In the genomic region with DNA sequence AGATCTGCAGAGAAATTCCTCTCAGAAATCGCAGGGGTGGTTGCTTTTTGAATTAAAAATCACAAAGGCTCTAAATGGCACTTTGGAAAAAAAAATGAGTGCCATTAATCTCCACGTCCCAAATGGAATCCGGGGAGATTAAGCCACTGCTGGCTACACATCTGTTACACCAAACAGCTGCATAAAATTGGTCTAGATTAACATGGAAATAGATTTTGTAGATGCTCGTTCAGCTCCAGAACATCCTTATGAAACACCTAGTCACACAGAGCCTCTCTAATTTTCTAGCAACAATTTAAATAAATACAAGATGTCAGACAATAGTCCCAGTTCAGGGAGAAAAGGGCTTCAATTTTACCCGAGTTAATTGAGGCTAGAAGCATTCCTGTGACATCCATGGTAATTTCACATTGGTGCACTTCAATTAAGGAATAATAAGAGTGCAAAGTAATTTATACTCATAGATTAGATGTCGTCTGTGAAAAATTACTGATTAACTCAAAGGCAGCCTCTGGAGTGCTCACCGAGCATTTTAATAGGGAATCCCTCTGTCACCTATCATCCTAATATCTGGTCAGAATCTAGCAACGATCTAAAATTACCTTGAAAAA, we compare ENCODE assay signal across 29 mouse cellular contexts.
DNase-seq lines count a peak whose midpoint lies in the region; ATAC-seq and TF ChIP-seq lines count a peak whose summit lies in the region.
"Had no signal": no experiment of that assay in that cellular context is flagged by ENCODE, and none has a peak within 500 bp of the region (broad histone marks: within the 10 kb centered on the region; RNA-seq: fewer than 3 reads in every experiment).

No protein-coding gene starts in this region.

- H3K9me3 ChIP-seq in forebrain, embryonic 12.5 days = no peaks in the 10 kb centered on the region
- H3K9me3 ChIP-seq in forebrain, postnatal 0 days (ENCODE audit: low read length) = no peaks in the 10 kb centered on the region
- no peaks in the 10 kb centered on the region for H3K9me3 ChIP-seq in hindbrain, embryonic 12.5 days (replicated peaks)
- no peaks in the 10 kb centered on the region for H3K9me3 ChIP-seq in hindbrain, embryonic 16.5 days (ENCODE audit: control insufficient read depth, low read length)
- H3K9me3 ChIP-seq in neural tube, embryonic 11.5 days (ENCODE audit: control insufficient read depth, low read length) = no peaks in the 10 kb centered on the region
- H3K9me3 ChIP-seq in neural tube, embryonic 15.5 days (replicated peaks) = no peaks in the 10 kb centered on the region
- H3K9me3 ChIP-seq in neural tube, embryonic 14.5 days (ENCODE audit: control insufficient read depth, low read length) = no peaks in the 10 kb centered on the region
- H3K9me3 ChIP-seq: limb, embryonic 10.5 days; limb, embryonic 15.5 days; liver, embryonic 13.5 days had no signal

- no peak for DNase-seq in forebrain, postnatal 0 days
- DNase-seq in neural tube, embryonic 11.5 days (ENCODE audit: low spot score) = peak; percentile 10
- no peak for DNase-seq in layer of hippocampus, adult 18-20 months (ENCODE audit: low spot score in 2 of 2)
- DNase-seq: adrenal gland, adult 2 months; adrenal gland, postnatal 36 days; cerebellum, adult 2 months; cerebellum, postnatal 14 days; gastrocnemius, postnatal 14 days; kidney, adult 9 months; kidney, postnatal 10 days; layer of hippocampus, adult 9-11 months; liver, embryonic 13.5 days; lung, adult 18-20 months; lung, postnatal 10 days; right cerebral cortex, postnatal 4 days; thymus, postnatal 4 days had no signal

- no peak overlapping the region for H3K4me3 ChIP-seq in forebrain, embryonic 12.5 days (replicated peaks)
- H3K4me3 ChIP-seq in forebrain, postnatal 0 days (ENCODE audit: low read depth, low read length) = no peak overlapping the region
- H3K4me3 ChIP-seq in hindbrain, embryonic 12.5 days = no peak overlapping the region
- H3K4me3 ChIP-seq in hindbrain, embryonic 16.5 days (ENCODE audit: low read length) = no peak overlapping the region
- H3K4me3 ChIP-seq in neural tube, embryonic 11.5 days (ENCODE audit: low read depth, low read length) = no peak overlapping the region
- no peak overlapping the region for H3K4me3 ChIP-seq in neural tube, embryonic 15.5 days (replicated peaks)
- H3K4me3 ChIP-seq in neural tube, embryonic 14.5 days (ENCODE audit: low read depth, low read length) = no peak overlapping the region
- H3K4me3 ChIP-seq: erythroblast, embryonic 14.5 days; limb, embryonic 10.5 days; limb, embryonic 15.5 days; liver, embryonic 13.5 days; myocyte had no signal

- no peak for TF ChIP-seq CTCF in forebrain, postnatal 0 days (IDR thresholded peaks at IDR 0.05; ENCODE audit: low read depth)

- peaks cover 5% of the 10 kb centered on the region; the same call in 1 of the 2 replicates for H3K4me1 ChIP-seq in forebrain, embryonic 12.5 days
- no peaks in the 10 kb centered on the region for H3K4me1 ChIP-seq in forebrain, postnatal 0 days (ENCODE audit: insufficient read depth)
- H3K4me1 ChIP-seq in hindbrain, embryonic 12.5 days = no peaks in the 10 kb centered on the region
- H3K4me1 ChIP-seq in hindbrain, embryonic 16.5 days (ENCODE audit: control insufficient read depth, insufficient read depth, low read depth, low read length) = no peaks in the 10 kb centered on the region
- H3K4me1 ChIP-seq in neural tube, embryonic 11.5 days (ENCODE audit: control insufficient read depth, insufficient read depth, low read length) = no peaks in the 10 kb centered on the region
- 0 out of 2 replicates have a peak, but pooled peaks cover 4% of the 10 kb centered on the region for H3K4me1 ChIP-seq in neural tube, embryonic 15.5 days
- no peaks in the 10 kb centered on the region for H3K4me1 ChIP-seq in neural tube, embryonic 14.5 days (ENCODE audit: control insufficient read depth, insufficient read depth, low read length)
- H3K4me1 ChIP-seq: limb, embryonic 10.5 days; limb, embryonic 15.5 days; liver, embryonic 13.5 days had no signal

- H3K27ac ChIP-seq in forebrain, embryonic 12.5 days = no peak overlapping the region
- no peak overlapping the region for H3K27ac ChIP-seq in forebrain, postnatal 0 days (ENCODE audit: low read depth, low read length)
- 0 out of 2 replicates have a peak overlapping the region, but pooled peaks have one; percentile 13 for H3K27ac ChIP-seq in hindbrain, embryonic 12.5 days
- no peak overlapping the region for H3K27ac ChIP-seq in hindbrain, embryonic 16.5 days (ENCODE audit: low read depth, low read length)
- H3K27ac ChIP-seq in neural tube, embryonic 11.5 days (ENCODE audit: low read depth, low read length) = no peak overlapping the region
- no peak overlapping the region for H3K27ac ChIP-seq in neural tube, embryonic 15.5 days (replicated peaks)
- no peak overlapping the region for H3K27ac ChIP-seq in neural tube, embryonic 14.5 days (ENCODE audit: low read depth, low read length)
- H3K27ac ChIP-seq: limb, embryonic 10.5 days; limb, embryonic 15.5 days; liver, embryonic 13.5 days; stomach, postnatal 0 days had no signal

- 47% methylated on average over 8 of the region's 8 CpGs for WGBS in forebrain, embryonic 12.5 days
- 25% methylated on average over 8 of the region's 8 CpGs for WGBS in forebrain, postnatal 0 days
- 51% methylated on average over 8 of the region's 8 CpGs for WGBS in hindbrain, embryonic 12.5 days
- WGBS in hindbrain, embryonic 16.5 days = 34% methylated on average over 8 of the region's 8 CpGs
- WGBS in neural tube, embryonic 11.5 days = 60% methylated on average over 8 of the region's 8 CpGs
- WGBS in neural tube, embryonic 15.5 days = 25% methylated on average over 8 of the region's 8 CpGs
- 30% methylated on average over 8 of the region's 8 CpGs for WGBS in neural tube, embryonic 14.5 days

- no peak overlapping the region for H3K4me2 ChIP-seq in forebrain, embryonic 12.5 days
- H3K4me2 ChIP-seq in forebrain, postnatal 0 days (ENCODE audit: low read depth) = no peak overlapping the region
- no peak overlapping the region for H3K4me2 ChIP-seq in hindbrain, embryonic 12.5 days (replicated peaks)
- H3K4me2 ChIP-seq in hindbrain, embryonic 16.5 days (ENCODE audit: low read length) = no peak overlapping the region
- no peak overlapping the region for H3K4me2 ChIP-seq in neural tube, embryonic 11.5 days (ENCODE audit: low read depth)
- no peak overlapping the region for H3K4me2 ChIP-seq in neural tube, embryonic 15.5 days
- no peak overlapping the region for H3K4me2 ChIP-seq in neural tube, embryonic 14.5 days (ENCODE audit: low read depth, low read length)
- H3K4me2 ChIP-seq: limb, embryonic 15.5 days; liver, embryonic 13.5 days had no signal

- no peak overlapping the region for H3K9ac ChIP-seq in forebrain, embryonic 12.5 days
- H3K9ac ChIP-seq in forebrain, postnatal 0 days = no peak overlapping the region
- no peak overlapping the region for H3K9ac ChIP-seq in hindbrain, embryonic 12.5 days
- no peak overlapping the region for H3K9ac ChIP-seq in hindbrain, embryonic 16.5 days (ENCODE audit: low read depth, low read length)
- no peak overlapping the region for H3K9ac ChIP-seq in neural tube, embryonic 11.5 days (ENCODE audit: low read length)
- H3K9ac ChIP-seq in neural tube, embryonic 15.5 days (replicated peaks) = no peak overlapping the region
- no peak overlapping the region for H3K9ac ChIP-seq in neural tube, embryonic 14.5 days (replicated peaks; ENCODE audit: low read depth, low read length)
- H3K9ac ChIP-seq: limb, embryonic 15.5 days; liver, embryonic 13.5 days had no signal

- H3K27me3 ChIP-seq in forebrain, embryonic 12.5 days = no peaks in the 10 kb centered on the region
- H3K27me3 ChIP-seq in forebrain, postnatal 0 days (ENCODE audit: insufficient read depth, low read length) = no peaks in the 10 kb centered on the region
- H3K27me3 ChIP-seq in hindbrain, embryonic 12.5 days = no peaks in the 10 kb centered on the region
- no peaks in the 10 kb centered on the region for H3K27me3 ChIP-seq in hindbrain, embryonic 16.5 days (replicated peaks; ENCODE audit: control insufficient read depth, insufficient read depth, low read length)
- no peaks in the 10 kb centered on the region for H3K27me3 ChIP-seq in neural tube, embryonic 11.5 days (ENCODE audit: control insufficient read depth, insufficient read depth, low read length)
- no peaks in the 10 kb centered on the region for H3K27me3 ChIP-seq in neural tube, embryonic 15.5 days (replicated peaks)
- no peaks in the 10 kb centered on the region for H3K27me3 ChIP-seq in neural tube, embryonic 14.5 days (ENCODE audit: control insufficient read depth, insufficient read depth, low read length)
- H3K27me3 ChIP-seq: CH12.LX; limb, embryonic 15.5 days; liver, embryonic 13.5 days had no signal

- no peaks in the 10 kb centered on the region for H3K36me3 ChIP-seq in forebrain, embryonic 12.5 days (replicated peaks)
- no peaks in the 10 kb centered on the region for H3K36me3 ChIP-seq in forebrain, postnatal 0 days (ENCODE audit: insufficient read depth)
- no peaks in the 10 kb centered on the region for H3K36me3 ChIP-seq in hindbrain, embryonic 12.5 days
- no peaks in the 10 kb centered on the region for H3K36me3 ChIP-seq in hindbrain, embryonic 16.5 days (ENCODE audit: control insufficient read depth, insufficient read depth, low read length)
- no peaks in the 10 kb centered on the region for H3K36me3 ChIP-seq in neural tube, embryonic 11.5 days (ENCODE audit: control insufficient read depth, insufficient read depth, low read length)
- no peaks in the 10 kb centered on the region for H3K36me3 ChIP-seq in neural tube, embryonic 15.5 days
- H3K36me3 ChIP-seq in neural tube, embryonic 14.5 days (ENCODE audit: control insufficient read depth, insufficient read depth, low read length) = no peaks in the 10 kb centered on the region
- H3K36me3 ChIP-seq: limb, embryonic 10.5 days; limb, embryonic 15.5 days; liver, embryonic 13.5 days had no signal

- peak; percentile 39; the same call in 1 of the 2 replicates for ATAC-seq in forebrain, embryonic 12.5 days (ENCODE audit: low FRiP score)
- ATAC-seq in forebrain, postnatal 0 days = no peak
- ATAC-seq in hindbrain, embryonic 12.5 days (ENCODE audit: low FRiP score) = peak; percentile 80
- no peak for ATAC-seq in hindbrain, embryonic 16.5 days
- peak; percentile 27; the same call in 1 of the 2 replicates for ATAC-seq in neural tube, embryonic 11.5 days (ENCODE audit: insufficient read depth, low FRiP score, low TSS enrichment)
- no peak for ATAC-seq in neural tube, embryonic 15.5 days (ENCODE audit: low FRiP score)
- peak; percentile 60 for ATAC-seq in neural tube, embryonic 14.5 days (ENCODE audit: low read depth)
- ATAC-seq: activated CD4-positive, CD25-positive, alpha-beta regulatory T cell, adult 4 months; intestine, postnatal 0 days had no signal

Comparison
In these comparisons a context has a peak if more than half of its experiments do, and no peak if none do; other contexts are left out.
1. ATAC-seq: peak in forebrain, embryonic 12.5 days (single experiment), hindbrain, embryonic 12.5 days (single experiment), neural tube, embryonic 11.5 days (single experiment) and neural tube, embryonic 14.5 days (single experiment); none in forebrain, postnatal 0 days (single experiment), hindbrain, embryonic 16.5 days (single experiment) and neural tube, embryonic 15.5 days (single experiment).